Mouse (Mus musculus): ENCODE data around the gene Il17d.

Gene Il17d

DNA sequence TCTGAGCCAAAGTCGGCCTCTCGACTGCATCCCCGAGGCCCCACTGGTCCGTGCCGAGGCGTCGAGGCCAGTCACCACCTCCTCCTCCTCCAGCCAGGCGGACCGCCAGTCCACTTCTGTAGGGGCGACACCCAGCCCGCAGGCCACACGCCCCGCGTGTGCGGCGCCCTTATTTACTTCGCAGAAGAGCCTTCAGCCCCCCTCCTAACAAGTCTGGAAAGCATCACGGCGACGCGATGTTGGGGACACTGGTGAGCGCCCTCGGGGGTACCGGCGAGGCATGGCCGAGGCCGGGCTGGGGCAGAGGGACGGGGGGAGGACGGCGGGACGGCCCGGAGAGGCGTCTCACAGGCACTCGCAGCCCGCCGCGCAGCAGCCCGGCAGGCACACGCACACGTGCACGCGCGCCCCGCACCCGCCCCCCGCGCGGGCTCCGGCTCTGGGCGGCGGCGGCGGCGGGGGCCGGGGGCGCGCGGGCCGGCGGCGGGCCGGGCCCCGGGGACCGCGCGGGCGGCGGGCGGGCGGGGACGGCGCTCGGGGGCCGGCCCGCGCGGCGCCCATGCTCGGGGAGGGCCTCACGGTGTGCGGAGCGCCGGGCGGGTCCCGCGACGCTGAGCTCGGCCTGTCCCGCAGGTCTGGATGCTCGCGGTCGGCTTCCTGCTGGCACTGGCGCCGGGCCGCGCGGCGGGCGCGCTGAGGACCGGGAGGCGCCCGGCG lies at the start of gene Il17d:
Il17d (plus strand) TSS at position 107 of the 717 bp plus-strand sequence.
- DNase-seq (ENCODE audit: low spot score), result peak; percentile 55

DNA sequence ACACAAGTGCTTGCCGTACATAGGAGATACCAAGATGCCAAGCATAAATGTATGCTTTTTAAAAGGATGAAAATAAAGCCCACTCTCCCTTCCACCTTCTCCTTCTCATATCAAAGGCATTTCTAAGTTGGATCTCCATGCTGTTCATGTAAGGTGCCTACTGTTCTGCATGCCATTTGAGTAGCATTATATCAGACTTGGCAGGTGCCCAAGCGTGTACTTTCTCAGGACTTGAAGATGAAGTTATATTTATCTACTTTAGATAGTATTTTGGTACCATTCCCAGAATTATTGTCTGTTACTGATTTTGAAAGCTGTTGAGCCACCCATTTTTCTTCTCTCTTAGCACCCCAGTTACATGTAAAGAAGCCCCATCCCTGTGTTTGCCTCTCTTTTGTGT lies 49.5 kb upstream of the Il17d start:
- DNase-seq (ENCODE audit: low spot score), result peak; percentile 30

DNA sequence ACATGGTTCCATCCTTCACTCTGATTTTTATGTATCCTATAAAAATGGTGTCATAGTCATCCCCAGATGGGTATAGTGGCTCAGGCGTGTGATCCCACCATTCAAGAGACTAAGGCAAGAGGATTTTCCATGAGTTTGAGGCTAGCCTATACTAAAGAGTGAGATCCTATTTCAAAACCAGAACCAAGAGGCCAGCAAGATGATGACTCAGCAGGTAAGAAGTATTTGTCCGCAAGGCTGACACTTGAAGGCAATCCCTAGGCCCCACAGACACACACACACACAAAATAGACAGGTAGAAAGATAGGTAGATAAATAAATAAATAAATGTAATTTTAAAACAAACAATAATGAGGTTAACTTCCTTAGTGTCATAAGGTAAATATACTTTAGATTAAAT lies 42.3 kb upstream of the Il17d start:
- DNase-seq (ENCODE audit: low spot score), result no peak

GRCm38 (mm10) chr14:57484183-57484582 lies 40.4 kb upstream of the Il17d start:
- DNase-seq (ENCODE audit: low spot score), result no peak

DNA sequence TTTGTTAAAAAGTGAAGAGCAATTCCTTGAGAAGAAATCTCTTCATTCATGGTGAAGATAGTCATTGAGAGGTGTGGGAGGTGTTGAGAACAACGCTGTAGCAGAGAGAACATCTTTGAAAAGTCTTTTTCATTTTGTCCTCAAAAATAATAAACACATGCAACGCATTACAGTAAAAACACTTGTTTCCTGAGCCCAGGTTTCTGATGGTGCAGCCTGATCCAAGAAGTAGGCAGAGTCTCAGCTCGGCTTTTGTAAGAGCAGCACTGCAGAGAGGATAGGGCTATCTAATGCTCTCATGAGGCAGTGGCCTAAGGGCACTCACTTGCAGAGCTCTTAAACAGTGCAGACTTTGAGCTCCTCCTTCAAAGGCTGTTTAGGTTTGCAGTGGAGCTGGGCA lies 34.9 kb upstream of the Il17d start:
- DNase-seq (ENCODE audit: low spot score), result no peak

DNA sequence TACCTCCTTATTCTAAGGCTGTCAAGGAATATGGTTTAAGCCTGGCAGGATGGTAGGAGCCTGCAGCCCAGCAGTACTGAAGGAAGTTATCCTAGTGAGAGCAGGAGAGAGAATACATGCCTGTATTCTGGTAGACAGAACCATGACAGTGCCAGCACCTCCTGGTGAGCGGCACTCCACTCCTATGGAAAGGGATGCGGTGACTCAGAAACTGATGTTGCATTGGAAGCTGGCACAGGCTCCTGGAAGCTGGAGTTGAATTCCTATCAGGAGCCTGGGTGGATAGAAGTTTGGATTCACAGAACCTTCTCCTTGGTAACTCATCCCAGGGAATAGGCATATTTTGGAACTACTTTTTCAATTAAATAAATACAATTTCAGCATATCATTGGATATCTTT lies 30.7 kb upstream of the Il17d start:
- no peak for DNase-seq (ENCODE audit: low spot score)

- no peak for DNase-seq (ENCODE audit: low spot score)
Measured at GRCm38 (mm10) chr14:57503729-57504128, 20.8 kb upstream of the Il17d start.

GRCm38 (mm10) chr14:57509554-57509953 lies 15.0 kb upstream of the Il17d start:
- no peak for DNase-seq (ENCODE audit: low spot score)

DNA sequence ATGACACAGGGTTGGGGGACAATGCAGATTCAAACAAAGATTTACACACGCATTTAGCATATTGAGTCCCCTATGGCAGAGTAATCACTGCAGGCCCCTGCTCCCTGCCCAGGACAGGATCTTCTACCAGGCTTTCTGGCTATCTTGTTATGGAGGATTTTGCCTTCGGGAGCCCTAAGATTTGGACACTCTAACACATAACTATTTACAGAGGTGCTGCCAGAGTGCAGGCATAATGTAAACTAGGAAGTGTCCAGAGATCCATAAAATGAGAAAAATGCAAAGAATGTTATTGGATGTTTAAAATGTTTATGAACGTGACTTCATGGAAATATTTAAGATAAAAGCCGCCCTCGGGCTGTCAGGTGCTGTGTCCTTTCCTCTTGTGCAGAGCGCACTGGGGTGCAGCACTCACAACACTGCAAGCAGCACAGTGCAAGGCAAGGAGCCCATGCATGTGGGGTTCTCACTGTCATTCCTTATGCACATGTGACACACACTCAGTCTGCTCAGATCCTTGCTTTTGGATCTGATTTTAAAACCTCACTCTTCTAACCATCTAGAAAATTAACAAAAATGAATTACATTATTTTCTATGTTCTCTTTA lies 9.3 kb upstream of the Il17d start:
- DNase-seq (ENCODE audit: low spot score), result no peak

- DNase-seq (ENCODE audit: low spot score), result no peak
Measured at GRCm38 (mm10) chr14:57517001-57517400, 7.6 kb upstream of the Il17d start.

DNA sequence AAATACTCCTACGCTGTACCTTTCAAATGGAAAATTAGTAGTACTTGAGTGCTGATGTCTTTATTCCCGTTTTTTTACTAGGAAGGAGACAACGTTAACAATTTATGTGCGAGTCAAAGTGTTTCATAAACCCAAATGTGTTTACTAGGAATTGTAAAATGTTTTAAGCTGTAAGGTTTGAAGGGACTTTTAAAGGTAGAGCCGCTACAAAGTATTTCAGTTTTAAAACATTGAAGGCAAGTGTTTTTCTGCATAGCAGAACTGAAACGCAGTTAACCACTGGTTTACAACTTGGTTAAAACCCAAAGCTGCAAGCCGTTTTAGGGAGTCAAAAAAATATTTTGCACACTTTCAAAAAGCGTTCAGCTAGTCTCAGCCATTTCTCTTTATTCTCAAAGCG lies 815 bp upstream of the Il17d start:
- no peak for DNase-seq (ENCODE audit: low spot score)

DNA sequence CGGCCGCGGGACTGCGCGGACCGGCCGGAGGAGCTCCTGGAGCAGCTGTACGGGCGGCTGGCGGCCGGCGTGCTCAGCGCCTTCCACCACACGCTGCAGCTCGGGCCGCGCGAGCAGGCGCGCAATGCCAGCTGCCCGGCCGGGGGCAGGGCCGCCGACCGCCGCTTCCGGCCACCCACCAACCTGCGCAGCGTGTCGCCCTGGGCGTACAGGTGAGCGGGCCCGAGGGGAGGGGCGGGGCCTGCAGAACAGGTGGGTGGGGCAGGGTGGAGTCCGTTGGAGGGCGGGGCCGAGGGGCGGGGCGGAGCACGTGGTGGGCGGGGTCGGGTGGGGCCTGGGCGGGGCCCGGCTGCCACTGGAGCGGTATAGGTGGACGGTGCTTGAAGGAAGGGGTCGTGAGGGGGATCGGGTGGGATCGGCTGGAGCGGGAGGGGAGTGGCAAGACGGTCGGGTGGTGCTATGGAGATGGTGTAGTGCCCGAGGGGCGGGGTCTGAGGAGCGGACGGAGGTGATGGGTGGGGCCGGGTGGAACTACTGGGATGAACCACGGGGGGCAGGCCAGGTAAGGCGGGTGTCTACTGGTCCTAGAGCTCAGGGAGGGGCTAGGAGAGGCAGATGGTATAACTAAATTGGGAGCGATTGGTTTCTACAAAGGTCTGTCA lies 942 bp downstream of the Il17d start:
- DNase-seq (ENCODE audit: low spot score), result peak; percentile 90

DNA sequence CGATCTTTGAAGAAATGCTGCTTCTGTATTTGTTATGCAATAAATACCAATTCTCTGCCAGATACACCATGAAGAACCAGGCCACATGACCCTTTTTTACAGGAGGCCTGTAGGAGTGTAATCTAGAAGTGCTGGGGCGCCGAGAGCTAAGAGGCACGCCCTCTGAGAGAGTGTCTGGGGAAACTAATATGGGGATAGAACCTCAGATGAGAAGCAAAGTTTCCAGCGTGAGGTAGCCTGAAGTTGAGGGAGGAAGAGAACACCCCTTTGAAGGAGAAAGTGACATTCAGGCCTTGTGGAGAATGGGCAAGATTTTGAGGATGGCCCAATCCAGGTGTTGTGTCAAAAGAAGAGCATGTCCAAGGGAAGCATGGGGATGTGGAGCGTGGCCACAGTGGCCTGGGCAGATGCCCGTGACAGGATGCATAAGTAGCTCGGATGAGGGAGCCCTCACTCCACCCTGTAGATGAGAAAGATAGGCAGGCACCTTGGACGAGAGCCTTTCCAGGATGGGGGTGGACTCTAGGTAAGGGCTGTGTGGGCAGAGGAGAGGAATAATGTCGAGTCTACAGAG lies 1.6 kb downstream of the Il17d start:
- DNase-seq (ENCODE audit: low spot score), result no peak

DNA sequence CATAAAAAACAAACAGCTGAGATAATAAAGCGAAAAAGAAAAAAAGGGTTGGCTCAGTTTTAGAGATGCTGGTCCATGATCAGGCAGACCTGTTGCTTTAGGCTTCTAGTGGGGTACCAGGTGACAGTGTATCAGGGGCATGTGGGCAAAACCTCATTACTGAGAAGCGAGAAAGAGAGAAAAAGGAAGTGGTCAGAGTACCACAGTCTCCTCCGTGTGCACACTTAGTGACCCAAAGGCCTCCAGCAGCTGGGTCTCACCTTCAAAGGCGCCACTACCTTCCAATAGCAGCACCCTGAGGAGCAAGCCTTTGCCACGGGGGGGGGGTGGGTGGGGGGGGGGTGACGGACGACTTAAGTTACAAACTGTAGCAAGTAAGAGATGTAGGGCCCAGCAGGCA lies 2.5 kb downstream of the Il17d start:
- no peak for DNase-seq (ENCODE audit: low spot score)

DNA sequence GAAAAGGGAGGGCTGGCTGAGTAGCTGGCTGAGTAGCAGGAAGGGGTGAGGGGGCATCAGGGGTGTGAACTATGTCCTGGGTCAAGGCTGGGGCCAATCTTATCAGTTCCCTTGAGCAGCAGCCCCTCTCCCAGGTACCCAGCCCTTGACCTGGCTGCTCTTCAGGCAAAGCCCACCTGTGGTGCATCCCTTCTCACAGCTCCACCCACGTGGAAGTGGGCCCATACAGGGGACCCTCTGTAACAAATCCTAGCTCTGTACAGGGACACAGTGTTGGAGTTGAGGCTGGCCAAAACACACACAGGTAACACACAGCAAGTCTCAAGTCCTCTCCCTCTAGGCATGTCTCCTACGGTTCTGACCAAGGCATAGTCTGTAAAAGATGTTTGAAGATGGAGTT lies 3.0 kb downstream of the Il17d start:
- no peak for DNase-seq (ENCODE audit: low spot score)

DNA sequence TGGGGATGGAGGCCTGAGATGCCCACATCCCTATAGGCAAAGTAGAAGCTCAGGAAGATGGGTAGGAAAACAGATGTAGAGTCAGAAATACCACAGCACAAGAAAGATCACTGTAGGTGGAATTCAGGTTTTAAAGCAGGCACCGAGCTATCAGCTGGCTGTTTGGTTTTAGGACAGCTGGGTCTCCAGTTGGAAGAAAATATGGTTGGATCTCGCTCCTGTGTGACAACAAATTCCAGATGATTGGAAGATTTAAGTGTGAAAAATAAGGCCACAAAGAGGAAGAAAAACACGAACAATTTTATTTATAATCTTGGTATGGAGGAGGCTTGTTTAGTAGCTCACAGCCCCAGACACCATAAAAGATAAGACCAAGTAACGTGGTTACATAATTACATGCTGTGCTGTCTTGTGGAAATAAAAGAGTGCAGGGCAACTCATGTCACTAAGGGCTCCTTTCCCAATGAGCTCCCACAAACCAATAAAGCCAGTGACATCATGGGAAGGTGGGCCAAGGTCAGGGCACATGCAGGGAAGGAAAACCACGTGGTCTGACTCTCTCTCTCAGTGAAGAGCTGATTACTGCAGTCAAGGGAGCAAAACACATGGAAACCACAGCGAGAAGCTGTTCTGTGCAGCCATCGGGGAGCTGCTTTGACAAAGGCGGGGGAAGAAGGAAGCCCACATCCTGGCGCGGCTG lies 4.7 kb downstream of the Il17d start:
- peak; percentile 65 for DNase-seq (ENCODE audit: low spot score)

- no peak for DNase-seq (ENCODE audit: low spot score)
Measured at GRCm38 (mm10) chr14:57529786-57530515, 5.4 kb downstream of the Il17d start.

GRCm38 (mm10) chr14:57532577-57532976 lies 8.0 kb downstream of the Il17d start:
- DNase-seq (ENCODE audit: low spot score), result no peak

GRCm38 (mm10) chr14:57533214-57533613 lies 8.6 kb downstream of the Il17d start:
- peak; percentile 47 for DNase-seq (ENCODE audit: low spot score)

DNA sequence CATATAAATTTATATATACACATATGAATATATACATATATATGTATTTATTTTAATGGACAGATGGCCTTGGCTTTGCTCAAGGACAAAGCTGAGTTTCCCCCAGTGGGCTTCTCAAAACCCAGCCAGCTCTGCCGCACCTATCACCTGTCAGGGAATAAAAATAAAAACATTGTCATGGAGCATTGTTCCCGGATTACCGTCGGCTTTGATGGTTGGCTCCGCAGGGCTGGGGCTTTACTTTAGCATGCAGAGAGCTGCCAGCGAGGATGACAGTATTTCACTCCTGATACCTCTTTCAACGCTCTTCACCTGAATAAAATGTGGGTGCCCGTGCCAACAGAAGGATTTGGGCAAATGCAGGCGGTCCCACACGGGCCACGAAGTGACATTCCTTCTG lies 9.3 kb downstream of the Il17d start:
- DNase-seq (ENCODE audit: low spot score), result no peak

DNA sequence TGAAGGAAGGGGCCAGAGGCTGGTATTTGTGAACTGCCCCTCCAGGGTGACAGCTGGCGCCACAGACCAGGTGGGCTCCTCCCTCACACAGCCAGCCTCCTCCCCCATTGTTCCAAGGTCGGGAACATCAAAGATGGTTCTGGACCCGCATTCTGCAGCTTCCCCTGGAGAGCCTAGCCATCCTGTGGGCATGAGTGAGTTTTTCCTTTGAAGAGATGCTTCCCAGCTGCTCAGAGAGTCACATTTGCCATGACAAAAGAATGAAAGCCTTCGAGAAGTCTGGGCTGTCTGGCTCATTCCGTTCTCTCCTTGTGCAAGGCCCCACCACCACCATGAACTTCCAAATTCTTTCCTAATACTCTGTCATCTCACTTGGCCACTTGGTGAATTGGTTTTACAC lies 9.8 kb downstream of the Il17d start:
- no peak for DNase-seq (ENCODE audit: low spot score)

- peak; percentile 30 for DNase-seq (ENCODE audit: low spot score)
Measured at GRCm38 (mm10) chr14:57534961-57535360, 10.4 kb downstream of the Il17d start.

Measured in testis, postnatal 14 days (tissue).